Mouse (Mus musculus) intestine, embryonic 16.5 days (tissue): ENCODE data around the gene Fchsd2. TPM values are rescaled to one million over a fixed set of nuclear protein-coding genes. Genes with fewer than 3 reads are reported as not detected.
A peak's percentile ranks its signal among the peaks of the same experiment; 100 is the strongest.

Source experiments
- ATAC-seq: fragments of 200-750 bp; cut with Nextera tagmentation; 2 replicates; pipeline ENCODE4 v1.8.0; 2017; ENCODE audit warnings: moderate TSS enrichment, moderate library complexity
- H3K27ac ChIP-seq: fragments of 300-500 bp; sonication (generic); 2 replicates; pipeline ENCODE4 v1.5.1; 2014; ENCODE audit warnings: mild to moderate bottlenecking, low read length
- H3K27me3 ChIP-seq: fragments of 300-500 bp; sonication (generic); replicated peaks from 2 replicates; pipeline ENCODE4 v1.6.1; 2014; ENCODE audit warnings: low read length, control low read depth, mixed read lengths; ENCODE audit not compliant: control insufficient read depth, insufficient read depth
- H3K36me3 ChIP-seq: fragments of 300-500 bp; sonication (generic); 2 replicates; pipeline ENCODE4 v1.6.1; 2014; ENCODE audit warnings: low read length, control low read depth; ENCODE audit not compliant: control insufficient read depth, insufficient read depth
- H3K4me1 ChIP-seq: fragments of 300-500 bp; sonication (generic); 2 replicates; pipeline ENCODE4 v1.6.1; 2014; ENCODE audit warnings: low read length, control low read depth, mixed read lengths; ENCODE audit not compliant: control insufficient read depth, insufficient read depth
- H3K4me2 ChIP-seq: fragments of 300-500 bp; sonication (generic); 2 replicates; pipeline ENCODE4 v1.6.1; 2014; ENCODE audit warnings: low read depth, low read length, control low read depth
- H3K4me3 ChIP-seq: fragments of 300-500 bp; sonication (generic); 2 replicates; pipeline ENCODE4 v1.5.1; 2014; ENCODE audit warnings: mild to moderate bottlenecking, low read length
- H3K9ac ChIP-seq: fragments of 300-500 bp; sonication (generic); 2 replicates; pipeline ENCODE4 v1.6.1; 2014; ENCODE audit warnings: low read depth, low read length
- H3K9me3 ChIP-seq: fragments of 300-500 bp; sonication (generic); 2 replicates; pipeline ENCODE4 v1.6.1; 2016; ENCODE audit warnings: low read length, control low read depth; ENCODE audit not compliant: control insufficient read depth
- WGBS: fragments of 180-500 bp; shearing (Covaris S2); extraction: QIAGEN DNeasy Blood & Tissue Kit; methylation state at CpG from one replicate; pipeline ENCODE4 v1.1.7; 2014; 5-methylcytosine and 5-hydroxymethylcytosine counted together
- polyA plus RNA-seq: library from polyadenylated mRNA; unstranded; fragments of >200 nt; fragmentation: Nextera tagmentation; extraction: Ambion mirVana; gene quantifications from 2 replicates; pipeline ENCODE4 v1.2.1, GENCODE M21; 2015

Gene Fchsd2
- polyA plus RNA-seq, 1 experiment from 2014 or later, result 19.7 TPM

GRCm38 (mm10) chr7:101107073-101107810 lies 14.6 kb downstream of the Fchsd2 start:
- no peak for ATAC-seq
- peak overlapping the region; percentile 90 for H3K9ac ChIP-seq

GRCm38 (mm10) chr7:101107968-101108652 lies 15.4 kb downstream of the Fchsd2 start:
- Histone ChIP-seq H3K36me3 (no peaks in the 10 kb centered on the region; the same call in 1 of the 2 replicates), H3K4me3 (peak overlapping the region; percentile 84), H3K4me1 (peaks cover 16% of the 10 kb centered on the region), H3K27me3 (no peaks in the 10 kb centered on the region), H3K9me3 (no peaks in the 10 kb centered on the region), H3K4me2 (peak overlapping the region; percentile 85), H3K27ac (peak overlapping the region; percentile 97), H3K9ac (peak overlapping the region; percentile 90)
- ATAC-seq, result peak; percentile 92
- WGBS, result under 1% methylated on average over 71 of the region's 75 CpGs

More at GRCm38 (mm10) chr7:101107073-101107810, 14.6 kb downstream of the Fchsd2 start:
- H3K36me3 ChIP-seq, result no peaks in the 10 kb centered on the region
- peak overlapping the region; percentile 97 for H3K27ac ChIP-seq
- 32% methylated on average over 5 of the region's 5 CpGs for WGBS
- peaks cover 16% of the 10 kb centered on the region for H3K4me1 ChIP-seq
- peak overlapping the region; percentile 84 for H3K4me3 ChIP-seq
- no peaks in the 10 kb centered on the region for H3K27me3 ChIP-seq
- H3K9me3 ChIP-seq, result no peaks in the 10 kb centered on the region
- H3K4me2 ChIP-seq, result peak overlapping the region; percentile 85

DNA sequence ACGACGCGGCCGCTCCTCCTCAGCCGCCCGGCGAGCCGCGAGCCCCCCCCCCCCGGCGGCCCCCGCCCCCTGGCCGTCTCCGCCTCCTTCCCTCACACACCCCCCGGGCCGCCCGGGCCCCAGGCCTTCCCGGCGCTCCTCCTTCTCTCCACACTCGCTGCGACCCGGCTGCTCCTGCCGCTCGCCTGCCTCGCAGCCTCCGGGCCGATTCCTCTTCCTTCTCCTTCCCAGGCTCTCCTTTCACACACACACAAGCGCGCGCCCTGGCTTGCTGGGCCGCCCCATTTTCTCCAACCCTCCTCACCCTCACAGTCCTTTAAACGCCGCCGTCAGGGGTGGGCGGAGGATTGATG lies 16.0 kb downstream of the Fchsd2 start:
- Histone ChIP-seq H3K27ac (peak overlapping the region; percentile 97), H3K4me3 (peak overlapping the region; percentile 84), H3K36me3 (peaks cover 4% of the 10 kb centered on the region; the same call in 1 of the 2 replicates), H3K27me3 (no peaks in the 10 kb centered on the region), H3K4me1 (peaks cover 16% of the 10 kb centered on the region), H3K4me2 (peak overlapping the region; percentile 85), H3K9ac (peak overlapping the region; percentile 90), H3K9me3 (no peaks in the 10 kb centered on the region)
- peak; percentile 86 for ATAC-seq
- WGBS, result 0% methylated on average over 13 of the region's 35 CpGs

GRCm38 (mm10) chr7:101109006-101109855 lies 16.6 kb downstream of the Fchsd2 start:
- Histone ChIP-seq H3K9ac (peak overlapping the region; percentile 90), H3K4me1 (peaks cover 13% of the 10 kb centered on the region), H3K27ac (peak overlapping the region; percentile 97), H3K9me3 (no peaks in the 10 kb centered on the region), H3K27me3 (no peaks in the 10 kb centered on the region), H3K4me2 (peak overlapping the region; percentile 85), H3K36me3 (peaks cover 4% of the 10 kb centered on the region; the same call in 1 of the 2 replicates), H3K4me3 (peak overlapping the region; percentile 84)
- peak; percentile 22 for ATAC-seq
- WGBS, result under 1% methylated on average over 46 of the region's 47 CpGs

GRCm38 (mm10) chr7:101109856-101110350 lies 17.2 kb downstream of the Fchsd2 start:
- no peak for ATAC-seq
- Histone ChIP-seq H3K9ac (peak overlapping the region; percentile 90), H3K4me1 (peaks cover 12% of the 10 kb centered on the region), H3K27me3 (no peaks in the 10 kb centered on the region), H3K9me3 (no peaks in the 10 kb centered on the region), H3K4me3 (peak overlapping the region; percentile 84), H3K4me2 (peak overlapping the region; percentile 85), H3K36me3 (peaks cover 4% of the 10 kb centered on the region; the same call in 1 of the 2 replicates), H3K27ac (peak overlapping the region; percentile 97)
- WGBS, result 9% methylated on average over 8 of the region's 8 CpGs

DNA sequence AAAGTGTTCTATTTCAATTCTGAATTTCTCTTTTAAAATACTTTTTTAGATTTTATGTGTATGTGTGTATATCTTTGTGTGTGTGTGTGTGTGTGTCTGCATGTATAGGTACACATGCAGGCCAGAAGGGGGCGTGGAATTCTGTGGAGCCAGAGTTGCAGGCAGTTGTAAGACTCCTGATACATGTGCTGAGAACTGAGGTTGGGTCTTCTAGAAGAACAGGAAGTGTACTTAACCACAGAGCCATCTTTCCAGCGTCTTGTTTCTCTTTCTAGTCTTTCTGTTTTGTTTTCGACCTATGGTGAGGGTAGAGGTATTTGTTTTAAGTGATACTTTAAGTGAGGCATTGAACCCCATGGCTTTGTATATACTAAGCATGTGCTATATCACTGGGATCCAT lies 20.7 kb downstream of the Fchsd2 start:
- no peak overlapping the region for H3K4me2 ChIP-seq
- H3K9ac ChIP-seq, result no peak overlapping the region
- peaks cover 4% of the 10 kb centered on the region; the same call in 1 of the 2 replicates for H3K4me1 ChIP-seq
- H3K27me3 ChIP-seq, result no peaks in the 10 kb centered on the region
- ATAC-seq, result no peak
- WGBS, result 79% methylated on average over 3 of the region's 3 CpGs
- no peak overlapping the region for H3K27ac ChIP-seq
- H3K4me3 ChIP-seq, result no peak overlapping the region
- H3K36me3 ChIP-seq, result peaks cover 8% of the 10 kb centered on the region
- no peaks in the 10 kb centered on the region for H3K9me3 ChIP-seq

DNA sequence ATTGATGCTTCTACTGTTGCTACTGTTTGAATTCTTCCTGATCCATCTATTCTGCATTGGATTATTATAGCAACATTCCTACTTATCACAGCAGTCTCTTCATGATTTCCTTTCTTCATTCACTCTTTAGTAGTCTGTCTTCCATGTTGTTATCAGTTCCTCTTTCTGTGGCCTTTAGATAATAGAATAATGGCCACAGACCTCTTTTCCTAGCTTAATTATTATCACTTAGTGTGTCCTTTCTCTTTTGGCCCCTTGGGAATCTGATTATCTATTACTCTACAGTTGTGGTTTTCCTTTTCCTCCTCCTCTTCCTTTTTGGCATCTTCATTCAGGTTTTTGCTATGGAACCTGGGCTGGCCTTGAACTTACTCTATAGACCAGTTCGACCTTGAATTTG lies 21.7 kb downstream of the Fchsd2 start:
- Histone ChIP-seq H3K4me3 (no peak overlapping the region), H3K36me3 (peaks cover 8% of the 10 kb centered on the region), H3K4me1 (peaks cover 4% of the 10 kb centered on the region; the same call in 1 of the 2 replicates), H3K9ac (no peak overlapping the region), H3K27me3 (no peaks in the 10 kb centered on the region), H3K4me2 (no peak overlapping the region), H3K9me3 (no peaks in the 10 kb centered on the region), H3K27ac (no peak overlapping the region)
- no peak for ATAC-seq
- WGBS, result 89% methylated on average over 1 of the region's 1 CpGs

DNA sequence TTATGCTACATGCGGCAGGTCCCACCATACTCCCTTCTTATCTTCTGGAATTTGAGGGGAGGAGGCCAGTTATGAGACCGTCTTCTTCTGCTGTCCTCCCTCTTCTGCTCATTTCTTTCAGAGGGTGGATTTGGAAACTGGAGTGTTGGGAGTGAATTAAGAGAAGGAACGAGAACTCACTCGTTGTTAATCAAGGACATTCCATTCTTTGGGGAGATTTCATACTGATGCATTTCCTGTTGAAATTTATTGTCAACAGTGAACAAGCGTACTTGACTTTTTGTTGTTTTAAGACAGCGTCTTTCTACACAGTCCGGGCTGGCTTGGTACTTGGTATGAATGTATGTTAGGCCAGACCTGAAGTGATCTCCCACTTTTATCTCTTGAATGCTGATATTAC lies 26.7 kb downstream of the Fchsd2 start:
- Histone ChIP-seq H3K9me3 (no peaks in the 10 kb centered on the region), H3K4me1 (no peaks in the 10 kb centered on the region), H3K36me3 (peaks cover 4% of the 10 kb centered on the region), H3K4me3 (no peak overlapping the region), H3K27ac (no peak overlapping the region), H3K27me3 (no peaks in the 10 kb centered on the region), H3K9ac (no peak overlapping the region), H3K4me2 (no peak overlapping the region)
- ATAC-seq, result no peak
- 74% methylated on average over 7 of the region's 7 CpGs for WGBS
